In genomic region chr2:27354610-27355211, GRCm38 (mm10) we compare ENCODE assay signal across 14 mouse cellular contexts.
DNase-seq lines count a peak whose midpoint lies in the region; ATAC-seq lines count a peak whose summit lies in the region.
"Had no signal": no experiment of that assay in that cellular context is flagged by ENCODE, and none has a peak within 500 bp of the region (broad histone marks: within the 10 kb centered on the region; RNA-seq: fewer than 3 reads in every experiment).

No protein-coding gene starts in this region.

- peaks cover 11% of the 10 kb centered on the region for H3K36me3 ChIP-seq in heart, embryonic 13.5 days
- H3K36me3 ChIP-seq in midbrain, embryonic 14.5 days (ENCODE audit: control insufficient read depth, insufficient read depth, low read length): 0 out of 2 replicates have a peak, but pooled peaks cover 2% of the 10 kb centered on the region
- H3K36me3 ChIP-seq in splenic B cell, adult 2 months (ENCODE audit: control insufficient read depth, insufficient read depth, low read length, poor library complexity, severe bottlenecking): no peaks in the 10 kb centered on the region

- WGBS in heart, embryonic 13.5 days: 65% methylated on average over 6 of the region's 6 CpGs
- WGBS in midbrain, embryonic 14.5 days: 85% methylated on average over 6 of the region's 6 CpGs

- H3K27me3 ChIP-seq in heart, embryonic 13.5 days (replicated peaks): no peaks in the 10 kb centered on the region
- no peaks in the 10 kb centered on the region for H3K27me3 ChIP-seq in midbrain, embryonic 14.5 days (ENCODE audit: control insufficient read depth, insufficient read depth, low read length)
- H3K27me3 ChIP-seq in splenic B cell, adult 2 months (ENCODE audit: control insufficient read depth, insufficient read depth, low read length, poor library complexity, severe bottlenecking): no peaks in the 10 kb centered on the region
- H3K27me3 ChIP-seq: limb, embryonic 13.5 days had no signal

- peaks cover 19% of the 10 kb centered on the region for H3K4me1 ChIP-seq in heart, embryonic 13.5 days
- peaks cover 40% of the 10 kb centered on the region for H3K4me1 ChIP-seq in midbrain, embryonic 14.5 days (ENCODE audit: control insufficient read depth, insufficient read depth, low read length)

- ATAC-seq in heart, embryonic 13.5 days (ENCODE audit: extremely low read depth, insufficient number of reproducible peaks, low FRiP score, low TSS enrichment): no peak
- ATAC-seq in midbrain, embryonic 14.5 days (ENCODE audit: low FRiP score, low TSS enrichment): no peak
- ATAC-seq: forebrain, embryonic 16.5 days had no signal

- no peak for DNase-seq in heart, adult 8-10 months (ENCODE audit: low spot score)
- peak; percentile 39 to 44 for DNase-seq in spleen, adult 18-20 months
- DNase-seq in spleen, adult 12 weeks (ENCODE audit: low spot score): no peak
- DNase-seq in midbrain, embryonic 14.5 days: no peak
- peak; percentile 57 for DNase-seq in splenic B cell, adult 2 months (ENCODE audit: low read depth, low spot score)
- no peak for DNase-seq in MN1 (ENCODE audit: low spot score)
- DNase-seq in thymus, postnatal 0 days (ENCODE audit: low spot score): no peak
- DNase-seq: adrenal gland, postnatal 10 days; embryo, embryonic 11 days; heart, adult 18-20 months; heart, postnatal 14 days had no signal

- peaks cover 5% of the 10 kb centered on the region; the same call in 1 of the 2 replicates for H3K9me3 ChIP-seq in heart, embryonic 13.5 days
- no peaks in the 10 kb centered on the region for H3K9me3 ChIP-seq in midbrain, embryonic 14.5 days (ENCODE audit: control insufficient read depth, low read length)

- no peak overlapping the region for H3K4me2 ChIP-seq in heart, embryonic 13.5 days
- no peak overlapping the region for H3K4me2 ChIP-seq in midbrain, embryonic 14.5 days (ENCODE audit: low read length)
- H3K4me2 ChIP-seq: limb, embryonic 13.5 days had no signal

- no peak overlapping the region for H3K27ac ChIP-seq in heart, embryonic 13.5 days (replicated peaks)
- H3K27ac ChIP-seq in midbrain, embryonic 14.5 days (replicated peaks; ENCODE audit: low read depth, low read length): peak overlapping the region; percentile 56; the same call in 1 of the 2 replicates
- H3K27ac ChIP-seq: limb, embryonic 13.5 days had no signal

- H3K9ac ChIP-seq in heart, embryonic 13.5 days: peak overlapping the region; percentile 7; the same call in 1 of the 2 replicates
- H3K9ac ChIP-seq in midbrain, embryonic 14.5 days (replicated peaks; ENCODE audit: low read length): no peak overlapping the region
- H3K9ac ChIP-seq: limb, embryonic 13.5 days had no signal

- no peak overlapping the region for H3K4me3 ChIP-seq in heart, embryonic 13.5 days
- H3K4me3 ChIP-seq in midbrain, embryonic 14.5 days (replicated peaks; ENCODE audit: low read depth, low read length): no peak overlapping the region
- H3K4me3 ChIP-seq: limb, embryonic 13.5 days had no signal

Comparison
In these comparisons a context has a peak if more than half of its experiments do, and no peak if none do; other contexts are left out.
1. DNase-seq: peak in spleen, adult 18-20 months (2 of 2) and splenic B cell, adult 2 months (single experiment); none in heart, adult 8-10 months (single experiment), spleen, adult 12 weeks (single experiment), midbrain, embryonic 14.5 days (single experiment), MN1 (single experiment) and thymus, postnatal 0 days (single experiment).